ENCODE assay signal across 10 mouse cellular contexts in the genomic region with DNA sequence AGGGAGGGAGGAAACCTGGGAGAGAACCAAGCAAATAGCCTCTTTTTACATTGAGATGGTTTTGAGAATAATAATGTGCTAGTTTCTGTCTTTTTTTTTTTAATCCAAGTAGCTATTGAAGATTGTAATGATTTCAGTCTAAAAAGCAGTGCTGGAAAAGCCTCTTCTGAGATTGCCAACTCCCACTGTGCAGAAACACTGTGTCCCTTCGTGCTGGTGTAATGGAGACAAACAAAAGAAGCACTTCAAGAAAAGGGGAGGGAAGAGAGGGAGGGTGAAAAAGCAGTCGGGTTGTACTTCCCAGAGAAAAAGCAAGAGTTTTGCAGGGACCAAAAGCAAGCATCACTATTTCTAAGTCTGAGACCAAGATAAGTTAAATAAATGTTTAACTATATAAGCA.
DNase-seq lines count a peak whose midpoint lies in the region; ATAC-seq lines count a peak whose summit lies in the region.
"Had no signal": no experiment of that assay in that cellular context is flagged by ENCODE, and none has a peak within 500 bp of the region (broad histone marks: within the 10 kb centered on the region; RNA-seq: fewer than 3 reads in every experiment).

No protein-coding gene starts in this region.

- intact Hi-C loops in left cerebral cortex, postnatal 25 days (cut with DNase I): loop anchor here (5.0 to 10.0 kb wide), 2 partner anchors 222 to 1340 kb away; a partner anchor contains a TSS

- no peak for ATAC-seq in megakaryocyte-erythroid progenitor cell, adult 5-6 weeks (replicated peaks; ENCODE audit: low FRiP score, low TSS enrichment, poor library complexity, severe bottlenecking)
- ATAC-seq: lung, postnatal 0 days had no signal

- peak; percentile 4 to 5 for DNase-seq in cerebellum, adult 18-20 months
- DNase-seq in cerebellum, adult 8-10 months: no peak
- DNase-seq in testis, postnatal 14 days (ENCODE audit: low spot score): peak; percentile 33
- no peak for DNase-seq in testis, postnatal 10 days (ENCODE audit: low spot score)
- DNase-seq in left cerebral cortex, postnatal 25 days (ENCODE audit: low spot score in 2 of 2): peak; percentile 10 to 59
- DNase-seq in adrenal gland, postnatal 10 days: no peak
- no peak for DNase-seq in ovary, postnatal 14 days (ENCODE audit: low spot score)
- DNase-seq: kidney, adult 9 months had no signal

Comparison
In these comparisons a context has a peak if more than half of its experiments do, and no peak if none do; other contexts are left out.
1. DNase-seq: peak in cerebellum, adult 18-20 months (2 of 2), testis, postnatal 14 days (single experiment) and left cerebral cortex, postnatal 25 days (2 of 2); none in cerebellum, adult 8-10 months (single experiment), testis, postnatal 10 days (single experiment), adrenal gland, postnatal 10 days (single experiment) and ovary, postnatal 14 days (single experiment).